Mouse (Mus musculus): ENCODE measurements at regions not wholly inside any gene's neighbourhood (a gene's known extent, or its start where the extent isn't known, plus 50 kb on each side); places are given as distances from the start of the nearest gene placed in this dataset.
"Not testable (repeated sequence)": the region's sequence is repeated elsewhere in the genome, so short reads cannot be mapped to it uniquely, and the experiment has no call there.

DNA sequence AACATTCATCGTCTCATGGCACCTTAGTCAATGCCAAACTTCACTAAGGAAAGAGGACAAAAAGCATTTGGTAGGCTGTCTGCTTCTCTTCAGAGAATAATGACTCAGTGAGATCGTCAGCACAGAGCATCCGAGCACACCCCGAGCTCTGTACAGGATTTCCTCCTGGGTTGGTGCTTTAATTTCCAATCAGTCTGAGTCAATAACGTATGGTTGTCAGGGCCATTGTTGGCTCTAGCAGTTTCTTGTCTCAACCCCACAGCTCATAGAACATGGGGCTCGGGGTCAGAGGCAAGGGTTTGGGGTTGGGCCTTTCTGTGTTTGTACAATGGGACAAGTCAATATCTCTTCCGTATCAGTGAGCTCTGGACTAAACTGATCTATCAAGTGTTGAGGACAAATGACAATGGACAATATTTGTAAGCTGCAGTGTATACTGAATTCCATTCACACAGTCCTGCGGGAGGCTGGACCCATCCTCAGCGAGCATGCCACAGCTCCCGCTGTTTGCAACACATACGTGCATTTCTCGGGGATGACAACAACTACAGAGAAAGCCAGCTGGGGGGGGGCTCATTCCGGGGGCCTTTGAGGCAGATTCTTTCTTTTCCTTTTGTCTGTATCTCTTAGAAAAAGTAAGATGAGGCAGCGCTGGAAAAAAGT, 116.8 kb upstream of the Cdk6 start:
- ATAC-seq; H3K27me3 ChIP-seq (replicated peaks; ENCODE audit: control insufficient read depth, insufficient read depth, low read length); H3K4me3 ChIP-seq (ENCODE audit: low read length); H3K27ac ChIP-seq (ENCODE audit: low read length); H3K36me3 ChIP-seq (ENCODE audit: control insufficient read depth, insufficient read depth, low read length); H3K4me1 ChIP-seq (ENCODE audit: control insufficient read depth, insufficient read depth, low read length); H3K9me3 ChIP-seq (ENCODE audit: control insufficient read depth, low read length); H3K4me2 ChIP-seq (ENCODE audit: low read depth, low read length); H3K9ac ChIP-seq (ENCODE audit: low read depth, low read length): not testable (repeated sequence)
- 77% methylated on average over 14 of the region's 14 CpGs for WGBS

DNA sequence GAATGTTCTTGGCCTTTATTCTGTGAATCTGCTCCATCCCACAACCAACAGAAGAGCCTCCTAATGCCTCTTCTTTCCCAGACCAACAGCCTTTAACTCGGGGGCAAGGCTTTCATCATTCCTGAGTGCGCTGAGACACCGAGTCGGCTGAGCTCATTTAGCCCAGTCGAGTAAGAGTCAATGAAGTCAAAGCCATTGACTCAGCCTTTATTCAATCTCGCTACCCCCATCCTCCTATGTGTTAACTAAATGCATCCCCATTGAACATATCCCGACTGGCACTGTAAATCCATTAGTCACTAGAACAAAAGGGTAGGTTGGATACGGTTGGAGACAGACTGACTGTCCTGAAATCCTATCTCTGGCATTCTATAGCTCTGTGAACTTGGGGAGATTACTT, 115.9 kb upstream of the Cdk6 start:
- WGBS, result 83% methylated on average over 8 of the region's 8 CpGs
- ATAC-seq; H3K4me1 ChIP-seq (ENCODE audit: control insufficient read depth, insufficient read depth, low read length); H3K4me2 ChIP-seq (ENCODE audit: low read depth, low read length); H3K36me3 ChIP-seq (ENCODE audit: control insufficient read depth, insufficient read depth, low read length); H3K4me3 ChIP-seq (ENCODE audit: low read length); H3K27me3 ChIP-seq (replicated peaks; ENCODE audit: control insufficient read depth, insufficient read depth, low read length); H3K9ac ChIP-seq (ENCODE audit: low read depth, low read length); H3K9me3 ChIP-seq (ENCODE audit: control insufficient read depth, low read length); H3K27ac ChIP-seq (ENCODE audit: low read length): not testable (repeated sequence)

DNA sequence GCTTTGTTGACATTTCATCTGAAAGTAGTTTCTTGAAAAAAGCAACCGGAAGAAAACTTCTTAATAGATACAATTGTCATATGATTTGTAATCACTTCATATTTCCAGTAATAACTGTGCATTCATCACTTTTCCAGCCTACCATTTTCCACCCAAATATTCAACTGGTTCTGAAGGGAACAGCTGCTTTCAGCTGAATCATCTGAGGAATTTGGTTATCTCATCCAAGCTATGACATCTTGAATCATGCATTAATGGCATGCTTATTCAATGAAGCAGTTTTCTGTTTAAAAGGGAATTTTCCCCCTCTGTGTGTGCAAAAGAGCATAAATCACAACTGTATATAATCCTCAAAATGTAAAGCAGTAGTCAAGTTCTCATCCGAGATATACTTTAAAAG, 97.2 kb upstream of the Cdk6 start:
- H3K4me2 ChIP-seq (ENCODE audit: low read depth, low read length); H3K36me3 ChIP-seq (ENCODE audit: control insufficient read depth, insufficient read depth, low read length); H3K4me1 ChIP-seq (ENCODE audit: control insufficient read depth, insufficient read depth, low read length); H3K9ac ChIP-seq (ENCODE audit: low read depth, low read length); ATAC-seq; H3K9me3 ChIP-seq (ENCODE audit: control insufficient read depth, low read length); H3K4me3 ChIP-seq (ENCODE audit: low read length); H3K27ac ChIP-seq (ENCODE audit: low read length); H3K27me3 ChIP-seq (replicated peaks; ENCODE audit: control insufficient read depth, insufficient read depth, low read length): not testable (repeated sequence)
- WGBS, result 55% methylated on average over 2 of the region's 2 CpGs

DNA sequence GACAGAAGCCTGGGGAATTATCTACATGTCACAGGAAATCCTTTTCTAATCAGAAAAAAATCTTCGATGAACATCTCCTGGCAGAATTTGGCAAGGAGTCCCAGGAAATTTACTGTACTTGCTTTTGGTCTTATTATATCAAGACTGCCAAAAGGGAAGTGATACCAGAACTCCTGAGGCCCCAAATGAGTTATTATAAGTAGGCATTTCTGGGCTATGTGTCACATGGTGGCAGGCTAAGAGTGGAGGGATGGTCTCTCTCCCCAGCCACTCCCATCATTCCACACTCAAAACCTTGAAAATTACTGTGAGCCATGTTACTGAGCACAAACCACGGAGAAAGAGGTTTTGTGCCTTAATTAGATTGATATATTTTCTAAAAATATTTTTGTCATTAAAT, 94.0 kb upstream of the Cdk6 start:
- 64% methylated on average over 2 of the region's 2 CpGs for WGBS
- no peak overlapping the region for H3K4me2 ChIP-seq (ENCODE audit: low read depth, low read length)
- no peak overlapping the region for H3K4me3 ChIP-seq (ENCODE audit: low read length)
- no peak overlapping the region for H3K27ac ChIP-seq (ENCODE audit: low read length)
- no peaks in the 10 kb centered on the region for H3K36me3 ChIP-seq (ENCODE audit: control insufficient read depth, insufficient read depth, low read length)
- H3K9me3 ChIP-seq (ENCODE audit: control insufficient read depth, low read length), result no peaks in the 10 kb centered on the region
- H3K4me1 ChIP-seq (ENCODE audit: control insufficient read depth, insufficient read depth, low read length), result no peaks in the 10 kb centered on the region
- H3K27me3 ChIP-seq (replicated peaks; ENCODE audit: control insufficient read depth, insufficient read depth, low read length), result no peaks in the 10 kb centered on the region
- no peak for ATAC-seq
- no peak overlapping the region for H3K9ac ChIP-seq (ENCODE audit: low read depth, low read length)

DNA sequence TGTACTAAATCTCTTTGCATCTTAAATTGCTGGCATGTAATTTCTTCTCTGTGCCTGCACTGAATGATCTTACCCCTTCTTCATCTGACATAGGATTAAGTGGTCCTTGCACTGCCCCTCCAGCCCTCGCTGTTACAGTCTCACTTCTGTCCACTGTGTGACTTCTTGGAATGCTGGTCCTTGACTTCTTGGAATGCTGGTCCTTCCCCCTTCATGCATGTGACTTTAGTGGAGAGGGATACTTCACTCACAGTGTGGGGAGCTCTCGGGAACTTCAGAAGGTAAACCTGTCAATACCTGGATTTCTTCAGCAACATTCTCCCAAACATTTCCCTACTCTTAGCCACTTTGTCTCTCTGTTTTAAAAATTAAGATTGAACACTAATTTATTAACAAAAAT, 91.0 kb upstream of the Cdk6 start:
- Histone ChIP-seq H3K36me3 (ENCODE audit: control insufficient read depth, insufficient read depth, low read length) (no peaks in the 10 kb centered on the region), H3K9me3 (ENCODE audit: control insufficient read depth, low read length) (no peaks in the 10 kb centered on the region), H3K4me3 (ENCODE audit: low read length) (no peak overlapping the region), H3K4me1 (ENCODE audit: control insufficient read depth, insufficient read depth, low read length) (no peaks in the 10 kb centered on the region), H3K9ac (ENCODE audit: low read depth, low read length) (no peak overlapping the region), H3K27ac (ENCODE audit: low read length) (no peak overlapping the region), H3K27me3 (replicated peaks; ENCODE audit: control insufficient read depth, insufficient read depth, low read length) (no peaks in the 10 kb centered on the region), H3K4me2 (ENCODE audit: low read depth, low read length) (no peak overlapping the region)
- WGBS, result 73% methylated on average over 2 of the region's 2 CpGs
- ATAC-seq, result no peak

DNA sequence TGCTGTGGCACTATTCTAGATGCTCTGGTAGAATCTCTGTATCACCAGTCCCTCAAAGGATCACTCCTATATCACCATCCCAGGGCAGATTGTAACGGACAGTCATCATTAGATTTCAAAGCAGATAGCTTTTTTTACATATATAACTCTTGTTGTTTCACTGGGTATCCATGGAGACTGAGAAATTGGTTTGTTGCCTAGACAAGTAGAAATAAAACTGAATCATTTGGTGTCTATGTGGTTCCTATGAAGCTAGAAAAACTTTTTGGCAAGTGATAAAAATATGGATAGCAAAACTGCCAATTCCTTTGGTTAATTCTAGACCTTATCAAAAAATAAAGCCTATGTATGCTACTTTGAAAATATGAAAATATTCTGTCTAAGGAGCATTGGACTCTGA, 81.0 kb upstream of the Cdk6 start:
- H3K9me3 ChIP-seq (ENCODE audit: control insufficient read depth, low read length), result no peaks in the 10 kb centered on the region
- H3K36me3 ChIP-seq (ENCODE audit: control insufficient read depth, insufficient read depth, low read length), result no peaks in the 10 kb centered on the region
- WGBS, result 67% methylated on average over 1 of the region's 1 CpGs
- H3K4me1 ChIP-seq (ENCODE audit: control insufficient read depth, insufficient read depth, low read length), result no peaks in the 10 kb centered on the region
- no peaks in the 10 kb centered on the region for H3K27me3 ChIP-seq (replicated peaks; ENCODE audit: control insufficient read depth, insufficient read depth, low read length)
- H3K9ac ChIP-seq (ENCODE audit: low read depth, low read length), result no peak overlapping the region
- ATAC-seq, result no peak
- H3K27ac ChIP-seq (ENCODE audit: low read length), result no peak overlapping the region
- no peak overlapping the region for H3K4me2 ChIP-seq (ENCODE audit: low read depth, low read length)
- no peak overlapping the region for H3K4me3 ChIP-seq (ENCODE audit: low read length)

DNA sequence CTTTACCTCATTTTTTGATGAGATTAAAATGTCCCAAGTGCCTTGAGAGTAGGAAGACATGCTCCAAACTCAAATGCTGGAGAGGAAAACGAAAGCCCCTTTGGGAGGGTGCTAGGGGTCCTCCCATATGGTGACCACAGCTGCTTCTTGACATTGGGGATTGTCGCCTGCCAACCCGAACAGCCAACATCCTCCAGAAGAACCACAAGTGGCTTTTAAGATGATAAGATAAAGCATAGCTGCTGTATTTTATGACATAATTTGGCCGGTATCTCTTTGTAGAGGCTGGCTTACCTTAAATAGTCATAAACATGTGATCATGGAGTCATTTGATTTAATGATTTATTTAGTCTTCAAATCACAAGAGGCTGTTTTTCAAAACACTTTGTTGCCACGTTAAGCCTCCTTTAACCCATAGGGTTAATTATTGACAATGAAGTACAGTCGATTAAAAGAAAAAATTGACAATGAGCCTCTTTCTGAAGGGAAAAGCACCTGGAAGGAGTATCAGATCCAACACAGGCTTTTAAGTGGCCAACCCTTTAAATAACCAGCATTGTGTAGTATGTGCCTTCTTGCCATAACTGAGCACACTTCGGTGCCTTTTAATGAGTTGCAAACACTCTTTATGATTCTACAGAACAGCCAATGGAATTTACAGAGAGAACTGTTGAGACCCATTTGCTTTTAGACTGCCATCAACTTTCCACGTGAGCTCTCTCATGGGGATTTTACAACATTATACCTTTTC, 76.1 kb upstream of the Cdk6 start:
- H3K27me3 ChIP-seq (replicated peaks; ENCODE audit: control insufficient read depth, insufficient read depth, low read length); H3K4me2 ChIP-seq (ENCODE audit: low read depth, low read length); H3K27ac ChIP-seq (ENCODE audit: low read length); H3K4me3 ChIP-seq (ENCODE audit: low read length); H3K9me3 ChIP-seq (ENCODE audit: control insufficient read depth, low read length); H3K36me3 ChIP-seq (ENCODE audit: control insufficient read depth, insufficient read depth, low read length); H3K4me1 ChIP-seq (ENCODE audit: control insufficient read depth, insufficient read depth, low read length); H3K9ac ChIP-seq (ENCODE audit: low read depth, low read length): not testable (repeated sequence)
- peak; percentile 90 for ATAC-seq
- WGBS, result 50% methylated on average over 8 of the region's 8 CpGs

DNA sequence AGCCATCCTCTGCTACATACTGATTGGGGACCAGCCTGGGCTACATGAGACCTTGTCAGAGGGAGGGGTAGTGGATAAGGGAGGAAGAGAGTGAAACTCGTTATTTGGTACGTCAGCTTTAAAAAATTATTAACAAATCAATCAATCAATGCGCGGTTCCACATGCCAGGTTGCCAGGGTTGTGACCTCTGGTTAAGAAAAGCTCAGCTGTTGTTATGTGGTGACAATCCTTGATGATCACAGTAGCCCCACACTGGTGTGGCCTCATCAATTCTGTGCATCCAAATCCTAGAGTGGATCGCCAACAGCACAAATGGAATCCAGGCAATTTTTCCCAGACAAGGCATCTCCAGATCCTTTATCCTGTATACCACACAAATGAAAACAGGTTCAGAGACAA, 74.3 kb upstream of the Cdk6 start:
- Histone ChIP-seq H3K4me2 (ENCODE audit: low read depth, low read length) (no peak overlapping the region), H3K9ac (ENCODE audit: low read depth, low read length) (no peak overlapping the region), H3K4me3 (ENCODE audit: low read length) (no peak overlapping the region), H3K27me3 (replicated peaks; ENCODE audit: control insufficient read depth, insufficient read depth, low read length) (no peaks in the 10 kb centered on the region), H3K4me1 (ENCODE audit: control insufficient read depth, insufficient read depth, low read length) (no peaks in the 10 kb centered on the region), H3K9me3 (ENCODE audit: control insufficient read depth, low read length) (no peaks in the 10 kb centered on the region), H3K27ac (ENCODE audit: low read length) (no peak overlapping the region), H3K36me3 (ENCODE audit: control insufficient read depth, insufficient read depth, low read length) (no peaks in the 10 kb centered on the region)
- ATAC-seq, result no peak
- WGBS, result 84% methylated on average over 5 of the region's 5 CpGs

DNA sequence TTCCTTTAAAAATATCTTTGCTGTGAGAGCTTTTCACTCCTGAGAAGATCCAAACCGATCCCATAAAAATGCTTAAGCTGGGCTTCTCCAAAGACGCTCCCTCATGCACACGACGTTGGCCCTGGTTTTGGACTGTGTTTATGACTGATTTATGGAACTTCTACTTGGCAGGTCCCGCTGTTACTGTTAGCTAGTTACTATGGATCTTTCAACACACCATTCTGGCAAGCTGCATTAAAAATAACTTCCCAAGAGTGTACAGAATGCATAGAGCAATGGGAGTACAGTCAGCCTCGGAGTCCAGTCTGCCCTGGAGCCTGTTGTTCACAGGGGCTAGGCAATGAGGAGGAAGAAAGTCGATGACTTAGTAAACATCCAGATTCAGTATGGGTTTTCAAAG, 71.5 kb upstream of the Cdk6 start:
- WGBS, result 39% methylated on average over 7 of the region's 7 CpGs
- no peak overlapping the region for H3K4me3 ChIP-seq (ENCODE audit: low read length)
- H3K36me3 ChIP-seq (ENCODE audit: control insufficient read depth, insufficient read depth, low read length), result no peaks in the 10 kb centered on the region
- H3K27ac ChIP-seq (ENCODE audit: low read length), result no peak overlapping the region
- H3K4me2 ChIP-seq (ENCODE audit: low read depth, low read length), result no peak overlapping the region
- H3K4me1 ChIP-seq (ENCODE audit: control insufficient read depth, insufficient read depth, low read length), result no peaks in the 10 kb centered on the region
- no peak for ATAC-seq
- H3K27me3 ChIP-seq (replicated peaks; ENCODE audit: control insufficient read depth, insufficient read depth, low read length), result no peaks in the 10 kb centered on the region
- no peak overlapping the region for H3K9ac ChIP-seq (ENCODE audit: low read depth, low read length)
- no peaks in the 10 kb centered on the region for H3K9me3 ChIP-seq (ENCODE audit: control insufficient read depth, low read length)

DNA sequence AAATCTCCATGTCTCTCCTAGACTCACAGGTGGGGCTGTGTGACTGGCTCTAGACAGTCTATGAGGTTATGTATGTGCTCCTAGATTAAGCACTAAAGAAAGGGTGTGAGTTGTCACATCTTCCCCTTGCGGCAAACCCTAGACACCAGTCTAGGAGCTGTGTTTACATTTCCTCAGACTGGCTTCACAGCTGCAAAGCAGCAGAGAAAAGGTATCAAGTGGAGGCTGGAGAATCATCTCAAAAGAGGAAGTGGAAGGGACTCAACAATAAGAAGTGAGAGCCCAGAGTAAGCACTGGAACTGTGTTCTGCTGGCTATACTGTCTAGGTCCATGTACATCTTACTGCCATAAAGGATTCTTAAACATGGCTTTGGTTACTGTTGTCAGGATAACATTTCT, 68.1 kb upstream of the Cdk6 start:
- H3K9me3 ChIP-seq (ENCODE audit: control insufficient read depth, low read length); H3K27ac ChIP-seq (ENCODE audit: low read length); H3K4me3 ChIP-seq (ENCODE audit: low read length); ATAC-seq; H3K36me3 ChIP-seq (ENCODE audit: control insufficient read depth, insufficient read depth, low read length); H3K9ac ChIP-seq (ENCODE audit: low read depth, low read length); H3K4me1 ChIP-seq (ENCODE audit: control insufficient read depth, insufficient read depth, low read length); H3K4me2 ChIP-seq (ENCODE audit: low read depth, low read length); H3K27me3 ChIP-seq (replicated peaks; ENCODE audit: control insufficient read depth, insufficient read depth, low read length): not testable (repeated sequence)
- 40% methylated on average over 1 of the region's 1 CpGs for WGBS

Data from intestine, embryonic 16.5 days (tissue).